Mouse (Mus musculus) midbrain, postnatal 0 days (tissue): Measurements from ENCODE around the gene Golim4. TPM values are rescaled to one million over a fixed set of nuclear protein-coding genes. Genes with fewer than 3 reads are reported as not detected.

Source experiments
- ATAC-seq: fragments of 200-750 bp; cut with Nextera tagmentation; 2 replicates; pipeline ENCODE4 v1.8.0; 2017; ENCODE audit warnings: moderate number of reproducible peaks, mild to moderate bottlenecking, moderate TSS enrichment, moderate library complexity; ENCODE audit not compliant: low FRiP score
- DNase-seq: peaks from one replicate; pipeline ENCODE4 v3.0.0-alpha.2; 2015; ENCODE audit warnings: low spot score
- H3K27ac ChIP-seq: fragments of 300-500 bp; sonication (generic); 2 replicates; pipeline ENCODE4 v1.5.1; 2014; ENCODE audit warnings: low read depth, mild to moderate bottlenecking, low read length, mixed read lengths
- H3K27me3 ChIP-seq: fragments of 300-500 bp; sonication (generic); 2 replicates; pipeline ENCODE4 v1.6.1; 2014; ENCODE audit warnings: low read length, control low read depth, mixed read lengths; ENCODE audit not compliant: insufficient read depth
- H3K36me3 ChIP-seq: fragments of 300-500 bp; sonication (generic); 2 replicates; pipeline ENCODE4 v1.6.1; 2014; ENCODE audit warnings: low read length, control low read depth, mixed read lengths; ENCODE audit not compliant: insufficient read depth
- H3K4me1 ChIP-seq: fragments of 300-500 bp; sonication (generic); 2 replicates; pipeline ENCODE4 v1.6.1; 2014; ENCODE audit warnings: mild to moderate bottlenecking, control low read depth, antibody characterized with exemption, low read length, mixed read lengths; ENCODE audit not compliant: insufficient read depth
- H3K4me2 ChIP-seq: fragments of 300-500 bp; sonication (generic); 2 replicates; pipeline ENCODE4 v1.6.1; 2014; ENCODE audit warnings: low read depth, mild to moderate bottlenecking, low read length, mixed read lengths; ENCODE audit not compliant: poor library complexity, severe bottlenecking
- H3K4me3 ChIP-seq: fragments of 300-500 bp; sonication (generic); 2 replicates; pipeline ENCODE4 v1.5.1; 2014; ENCODE audit warnings: low read depth, mild to moderate bottlenecking, low read length, moderate library complexity
- H3K9ac ChIP-seq: fragments of 300-500 bp; sonication (generic); replicated peaks from 2 replicates; pipeline ENCODE4 v1.6.1; 2014; ENCODE audit warnings: mild to moderate bottlenecking, low read length, moderate library complexity, mixed read lengths; ENCODE audit not compliant: poor library complexity, severe bottlenecking
- H3K9me3 ChIP-seq: fragments of 300-500 bp; sonication (generic); 2 replicates; pipeline ENCODE4 v1.6.1; 2016; ENCODE audit warnings: low read length, control low read depth
- CTCF ChIP-seq: IDR thresholded peaks from 2 replicates; pipeline ENCODE4 v1.5.1; 2016; ENCODE audit warnings: antibody characterized with exemption, mild to moderate bottlenecking
- WGBS: fragments of 180-500 bp; shearing (Covaris S2); extraction: QIAGEN DNeasy Blood & Tissue Kit; methylation state at CpG from one replicate; pipeline ENCODE4 v1.1.7; 2014; 5-methylcytosine and 5-hydroxymethylcytosine counted together
- polyA plus RNA-seq: library from polyadenylated mRNA; unstranded; fragments of >200 nt; fragmentation: Nextera tagmentation; extraction: Ambion mirVana; gene quantifications from 2 replicates; pipeline ENCODE4 v1.2.1, GENCODE M21; 2015
- total RNA-seq: library from RNA; depleted of rRNA; stranded (reverse); fragments of >200 nt; gene quantifications from 2 replicates; pipeline ENCODE4 v1.2.3, GENCODE M21; 2014

Gene Golim4
- total and polyA plus RNA-seq, 2 experiments from 2014 or later, result 15.4 to 21.7 TPM

DNA sequence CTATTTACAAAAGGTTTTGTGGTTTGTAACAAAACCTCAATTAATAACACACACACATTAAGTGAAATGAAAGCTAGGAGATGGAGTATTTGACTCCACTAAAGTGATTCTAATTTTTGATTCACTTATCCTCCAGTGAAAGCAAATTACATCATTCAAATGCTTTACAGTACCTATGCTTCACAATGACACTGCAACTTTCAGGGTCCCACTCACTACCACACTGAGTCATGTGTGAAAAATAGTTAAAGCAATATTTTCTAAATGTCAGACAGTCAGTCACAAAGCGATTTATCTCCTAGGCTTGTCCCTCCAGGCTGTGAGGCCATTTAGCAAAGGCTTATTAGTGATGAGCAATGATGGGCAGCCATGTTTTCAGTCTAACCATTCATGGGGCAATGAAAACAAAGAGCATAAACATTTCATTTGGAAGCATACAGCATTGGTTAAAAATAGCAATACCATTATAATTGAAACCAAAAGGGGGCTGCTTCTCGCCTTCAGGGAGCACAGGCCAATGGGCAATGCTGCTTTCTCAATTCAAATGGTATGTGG, 8.1 kb downstream of the Golim4 start:
- ATAC-seq (no peak), DNase-seq (no peak)
- Histone ChIP-seq H3K9ac (no peak overlapping the region), H3K36me3 (no peaks in the 10 kb centered on the region), H3K4me3 (no peak overlapping the region), H3K4me1 (no peaks in the 10 kb centered on the region), H3K27me3 (no peaks in the 10 kb centered on the region), H3K9me3 (no peaks in the 10 kb centered on the region), H3K4me2 (no peak overlapping the region), H3K27ac (no peak overlapping the region)
- TF ChIP-seq CTCF, result no peak
- 90% methylated on average over 2 of the region's 2 CpGs for WGBS

DNA sequence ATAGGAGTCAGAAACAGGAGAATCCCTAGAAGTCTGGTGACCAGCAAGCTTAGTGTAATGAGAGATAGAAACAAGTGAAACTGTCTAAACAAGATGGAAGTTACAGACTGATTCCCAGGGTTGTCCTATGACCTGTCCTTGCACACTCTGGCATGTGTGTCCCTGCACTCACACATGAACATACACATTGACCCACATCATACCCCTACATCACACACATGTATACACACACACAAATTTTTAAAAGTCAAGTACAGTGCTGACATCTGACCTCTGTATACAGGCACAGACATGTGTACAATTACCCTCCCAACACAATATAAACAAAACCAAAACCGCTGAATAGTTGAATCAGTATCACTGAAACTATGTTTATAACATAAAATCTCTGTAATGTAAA, 8.7 kb downstream of the Golim4 start:
- no peak for ATAC-seq
- DNase-seq, result no peak

DNA sequence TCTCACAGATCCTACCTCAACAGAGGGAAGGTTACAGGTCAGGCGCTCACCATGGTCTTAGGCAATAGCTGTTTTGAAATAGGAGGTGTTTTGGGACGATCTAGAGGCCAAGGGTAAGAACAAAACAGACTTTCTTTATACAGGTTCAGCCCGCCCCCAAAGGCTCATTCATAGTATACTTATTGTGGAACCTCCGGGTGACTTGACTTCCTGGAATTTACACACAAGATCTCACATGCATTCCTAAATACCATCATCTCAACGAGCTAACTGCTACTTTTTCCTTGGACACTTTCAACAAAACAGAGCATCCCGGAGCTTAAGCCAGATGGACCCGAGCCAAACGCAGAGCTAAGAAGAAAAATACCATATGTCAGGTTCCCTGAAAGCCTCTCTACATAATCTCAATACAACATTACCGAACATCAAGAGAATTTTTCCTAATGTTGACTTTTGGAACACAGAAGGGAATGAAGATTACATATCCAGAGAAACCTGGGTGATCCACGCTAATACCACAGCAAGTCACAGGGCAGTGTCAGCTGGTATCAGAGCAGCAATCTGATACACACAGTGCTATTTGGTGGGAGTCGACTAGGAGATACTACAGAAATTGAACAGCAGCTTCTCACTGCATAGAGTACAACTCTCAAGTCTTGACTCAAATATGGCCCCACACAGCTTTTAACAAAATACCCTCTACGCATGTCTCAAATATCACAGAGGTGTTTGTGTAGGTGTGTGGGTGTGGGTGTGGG, 14.3 kb downstream of the Golim4 start:
- Histone ChIP-seq H3K9ac (no peak overlapping the region), H3K4me1 (no peaks in the 10 kb centered on the region), H3K27me3 (no peaks in the 10 kb centered on the region), H3K27ac (no peak overlapping the region), H3K4me2 (no peak overlapping the region), H3K36me3 (no peaks in the 10 kb centered on the region), H3K9me3 (no peaks in the 10 kb centered on the region), H3K4me3 (no peak overlapping the region)
- ATAC-seq, result no peak
- peak; percentile 22 for DNase-seq
- 72% methylated on average over 12 of the region's 12 CpGs for WGBS
- no peak for TF ChIP-seq CTCF

More for the DNA sequence above, 8.7 kb downstream of the Golim4 start:
- H3K9me3 ChIP-seq, result no peaks in the 10 kb centered on the region
- H3K4me1 ChIP-seq, result no peaks in the 10 kb centered on the region
- H3K36me3 ChIP-seq, result no peaks in the 10 kb centered on the region
- H3K4me2 ChIP-seq, result no peak overlapping the region
- 95% methylated on average over 1 of the region's 1 CpGs for WGBS
- no peak overlapping the region for H3K9ac ChIP-seq
- H3K27ac ChIP-seq, result no peak overlapping the region
- TF ChIP-seq CTCF, result no peak
- H3K27me3 ChIP-seq, result no peaks in the 10 kb centered on the region
- H3K4me3 ChIP-seq, result no peak overlapping the region

- DNase-seq, result no peak
- Histone ChIP-seq H3K4me1 (no peaks in the 10 kb centered on the region), H3K9me3 (no peaks in the 10 kb centered on the region), H3K9ac (no peak overlapping the region), H3K27me3 (no peaks in the 10 kb centered on the region), H3K27ac (no peak overlapping the region), H3K4me2 (no peak overlapping the region), H3K4me3 (no peak overlapping the region), H3K36me3 (no peaks in the 10 kb centered on the region)
- TF ChIP-seq CTCF, result no peak
- 81% methylated on average over 1 of the region's 1 CpGs for WGBS
- no peak for ATAC-seq
Observed at GRCm38 (mm10) chr3:75941864-75942263, 14.9 kb downstream of the Golim4 start.

- Histone ChIP-seq H3K4me2 (no peak overlapping the region), H3K4me3 (no peak overlapping the region), H3K9ac (no peak overlapping the region), H3K27me3 (no peaks in the 10 kb centered on the region), H3K4me1 (no peaks in the 10 kb centered on the region), H3K9me3 (0 out of 2 replicates have a peak, but pooled peaks cover 5% of the 10 kb centered on the region), H3K27ac (no peak overlapping the region), H3K36me3 (no peaks in the 10 kb centered on the region)
- no peak for TF ChIP-seq CTCF
- ATAC-seq (no peak), DNase-seq (no peak)
- WGBS, result 89% methylated on average over 2 of the region's 2 CpGs
Observed at GRCm38 (mm10) chr3:75936152-75936551, 20.6 kb downstream of the Golim4 start.

DNA sequence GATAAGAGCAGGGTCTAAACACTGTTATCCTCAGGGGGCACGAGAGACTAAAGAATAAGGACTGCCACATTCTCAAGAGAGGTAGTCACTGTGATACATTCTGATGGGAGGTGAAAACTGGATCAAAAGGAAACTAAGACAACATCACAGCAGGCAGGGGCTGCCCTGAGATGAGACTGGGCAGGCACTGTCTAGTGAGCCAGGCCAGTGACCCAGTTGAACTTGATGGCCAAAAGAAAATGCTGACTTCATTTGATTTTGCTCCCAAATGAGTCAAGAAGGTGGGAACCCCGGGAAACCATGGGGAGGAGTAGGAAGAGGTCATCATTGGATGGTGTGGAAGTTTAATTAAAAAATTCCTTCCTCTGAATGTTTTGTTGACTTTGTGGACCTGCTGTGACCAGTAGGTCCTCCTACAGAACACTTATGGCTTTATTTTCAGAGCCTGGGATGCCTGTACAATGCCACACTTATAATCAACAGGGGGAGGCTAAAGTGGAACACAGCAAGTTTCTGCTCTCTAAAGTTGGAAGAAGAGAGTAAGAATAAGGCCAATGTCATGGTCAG, 26.0 kb downstream of the Golim4 start:
- Histone ChIP-seq H3K4me2 (no peak overlapping the region), H3K4me3 (no peak overlapping the region), H3K36me3 (no peaks in the 10 kb centered on the region), H3K27me3 (no peaks in the 10 kb centered on the region), H3K9me3 (0 out of 2 replicates have a peak, but pooled peaks cover 5% of the 10 kb centered on the region), H3K4me1 (no peaks in the 10 kb centered on the region), H3K9ac (no peak overlapping the region), H3K27ac (no peak overlapping the region)
- ATAC-seq, result no peak
- 82% methylated on average over 2 of the region's 2 CpGs for WGBS
- no peak for TF ChIP-seq CTCF
- DNase-seq, result no peak
